Mouse (Mus musculus): ENCODE results near the gene Synrg.
A peak's percentile ranks its signal among the peaks of the same experiment; 100 is the strongest.

The Synrg gene

DNA sequence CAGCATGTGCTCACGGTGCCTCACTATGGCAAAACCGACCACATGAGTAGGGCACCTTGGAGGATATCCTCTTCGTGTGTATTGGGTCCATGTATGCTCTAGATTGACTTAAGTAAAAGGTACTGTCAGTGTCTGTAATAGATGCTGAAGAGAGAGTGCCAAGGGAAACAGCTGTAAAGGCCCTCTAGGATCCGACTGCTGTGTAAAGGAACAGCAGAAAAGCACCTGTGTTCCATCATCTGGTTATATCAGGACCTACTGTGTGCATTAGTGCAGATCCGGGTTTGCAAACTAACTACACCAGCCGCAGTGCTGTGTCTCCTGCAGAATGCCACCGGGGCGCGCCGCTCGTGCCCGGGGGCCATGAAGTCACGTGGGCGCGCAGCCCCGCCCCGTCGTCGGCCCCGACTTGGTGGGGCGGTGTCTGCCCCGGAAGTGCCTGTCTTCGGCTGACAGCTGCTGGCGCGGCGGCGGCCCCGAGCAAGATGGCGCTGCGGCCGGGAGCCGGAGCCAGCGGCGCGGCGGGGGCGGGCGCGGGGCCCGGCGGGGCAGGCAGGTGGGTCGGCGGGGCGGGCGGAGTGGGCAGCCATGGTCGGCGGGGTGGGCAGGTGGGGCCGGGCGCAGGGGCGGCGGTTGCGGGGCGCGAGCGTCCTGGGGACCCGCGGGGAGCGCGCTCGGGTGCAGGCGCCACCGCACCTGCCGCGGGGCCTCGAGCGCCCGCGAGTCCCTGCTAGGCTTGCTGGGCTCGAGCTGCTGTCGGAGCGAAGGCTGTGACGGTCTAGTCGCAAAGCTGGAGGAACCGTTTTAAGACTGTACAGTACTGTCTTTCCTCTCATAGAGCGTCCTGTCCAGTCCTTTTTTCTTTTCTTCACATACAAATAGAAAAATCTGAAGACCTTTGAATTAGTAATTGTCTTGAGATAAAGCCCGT is at the start of gene Synrg:
Synrg (plus strand) TSS at position 438 of the 931 bp plus-strand sequence.
- peak; percentile 93 to 95 for DNase-seq

DNA sequence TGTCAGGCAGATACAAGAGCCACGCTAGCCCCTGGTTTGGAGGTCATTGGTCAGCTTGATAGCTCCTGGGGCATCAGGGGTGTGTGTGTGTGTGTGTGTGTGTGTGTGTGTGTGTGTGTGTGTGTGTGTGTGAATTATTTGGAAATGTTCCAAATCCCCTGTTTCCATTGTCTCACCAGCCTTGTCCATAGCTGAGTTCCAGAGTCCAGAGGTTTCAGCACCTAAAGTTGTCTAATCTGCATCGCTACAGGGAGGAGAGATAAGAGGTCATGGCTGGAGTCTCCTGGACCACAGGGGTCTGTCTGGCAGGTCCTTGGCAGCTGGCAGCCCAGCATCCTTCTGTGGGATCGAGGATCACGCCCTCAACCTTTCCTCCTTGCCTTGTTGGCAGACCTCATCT is 49.7 kb upstream of the Synrg start:
- no peak for DNase-seq

GRCm38 (mm10) chr11:83922600-83922999 is 41.6 kb upstream of the Synrg start:
- DNase-seq = no peak

DNA sequence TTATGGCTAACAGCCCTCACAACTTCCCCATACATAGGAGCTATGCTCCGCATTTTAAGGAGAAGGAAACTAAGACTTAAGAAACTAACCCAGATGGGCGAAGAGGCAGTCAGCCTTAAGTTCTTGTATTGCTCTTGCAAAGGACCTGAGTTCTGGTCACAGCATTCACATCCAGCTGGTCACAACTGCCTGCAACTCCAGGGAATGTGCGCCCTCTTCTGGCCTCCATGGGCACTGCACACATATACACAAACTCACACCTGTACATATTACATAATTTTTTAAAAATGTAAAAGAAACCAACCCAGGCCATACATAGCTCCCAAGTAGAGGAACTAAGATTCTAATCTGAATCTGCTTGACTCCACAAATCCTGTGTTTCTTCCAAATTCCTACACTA is 37.1 kb upstream of the Synrg start:
- DNase-seq = peak in 1 of 2 experiments; percentile 34

- DNase-seq = no peak
These were observed 31.6 kb upstream of the Synrg start for GRCm38 (mm10) chr11:83932506-83933106.

DNA sequence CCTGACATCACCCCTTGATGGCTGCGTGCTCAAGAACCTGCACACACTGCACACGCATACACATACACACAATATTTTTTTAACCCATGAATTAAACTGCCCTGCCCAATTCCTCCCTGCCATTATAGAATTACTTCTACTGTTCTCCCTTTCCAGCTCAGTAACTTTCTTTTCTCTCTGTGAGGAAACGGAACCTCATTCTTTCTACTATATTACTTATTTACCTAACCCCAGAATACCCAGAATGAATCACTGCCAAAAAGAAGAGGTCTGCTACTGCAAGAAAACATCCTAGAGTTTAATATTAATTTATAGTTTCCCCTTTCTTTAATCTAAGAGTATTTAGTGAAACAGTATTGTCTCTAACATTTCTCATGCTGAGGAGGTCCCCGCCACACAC is 30.9 kb upstream of the Synrg start:
- DNase-seq = no peak

- DNase-seq = peak; percentile 68 to 82
These were observed 28.1 kb upstream of the Synrg start for GRCm38 (mm10) chr11:83935986-83936665.

DNA sequence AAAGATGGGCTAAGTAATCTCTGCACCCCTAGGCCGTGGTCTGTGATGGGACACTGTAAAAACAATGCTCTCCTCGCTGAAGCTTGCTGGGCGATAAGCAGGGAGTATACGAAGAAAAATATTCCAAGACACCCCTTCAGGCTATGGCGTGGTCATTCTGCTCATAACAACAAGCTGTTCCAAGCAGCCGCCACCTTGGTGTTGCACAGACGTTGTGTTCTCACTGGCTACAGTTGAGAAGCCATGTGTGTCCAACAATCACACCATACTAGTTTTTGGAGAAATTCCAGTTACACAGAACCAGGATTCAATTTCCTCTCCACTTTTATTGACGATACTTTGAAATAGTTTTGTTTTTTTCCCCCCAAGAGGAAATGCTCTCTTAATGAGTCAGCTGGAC is 25.7 kb upstream of the Synrg start:
- DNase-seq = no peak

DNA sequence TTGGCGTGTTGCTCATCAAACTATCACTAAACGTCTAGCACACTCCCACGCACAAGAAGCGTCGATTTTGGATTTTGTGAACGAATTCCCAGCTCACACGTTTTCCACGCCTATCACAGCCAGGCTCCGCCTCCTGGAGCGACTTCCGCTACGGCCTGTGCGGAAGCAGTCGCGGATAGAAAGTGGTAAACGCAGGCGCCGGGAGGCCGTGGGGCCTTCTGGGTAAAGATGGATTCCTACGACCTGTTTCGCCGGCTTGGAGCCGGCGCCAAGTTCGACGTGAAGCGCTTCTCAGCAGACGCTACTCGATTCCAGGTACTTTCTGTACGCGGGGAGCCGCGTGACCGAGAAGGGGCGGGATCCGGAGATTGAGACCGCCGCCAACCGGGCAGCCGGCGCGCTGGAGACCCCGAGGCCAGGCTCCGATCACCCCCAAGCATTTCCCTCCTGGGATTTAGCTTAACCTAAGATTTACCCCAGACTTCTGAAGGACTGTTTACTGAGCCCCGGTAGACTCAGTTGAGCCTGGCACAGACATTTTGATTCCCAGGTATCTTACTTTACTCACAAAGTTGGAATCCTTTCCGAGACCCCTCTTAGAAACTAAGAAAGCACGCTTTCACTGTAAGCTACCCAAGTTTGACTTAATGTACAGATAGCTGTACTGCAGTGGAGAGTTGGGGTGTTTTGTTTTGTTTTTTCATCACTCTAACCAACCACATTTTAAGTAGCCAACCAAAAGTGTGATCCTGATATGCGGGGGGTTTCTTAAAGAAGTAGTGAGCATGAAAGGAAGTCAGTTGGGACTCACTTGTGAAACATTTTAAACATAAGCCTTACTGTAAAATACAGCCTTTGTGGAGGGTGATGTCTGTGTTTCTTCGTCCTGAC is 22.0 kb upstream of the Synrg start, which contains the start of gene Ddx52:
Ddx52 (plus strand) TSS at position 113 of the 891 bp plus-strand sequence.
- DNase-seq = peak; percentile 91

- DNase-seq = no peak
These were observed 7.4 kb upstream of the Synrg start for GRCm38 (mm10) chr11:83956822-83957221.

- no peak for DNase-seq
These were observed 2.2 kb upstream of the Synrg start for GRCm38 (mm10) chr11:83961983-83962382.

DNA sequence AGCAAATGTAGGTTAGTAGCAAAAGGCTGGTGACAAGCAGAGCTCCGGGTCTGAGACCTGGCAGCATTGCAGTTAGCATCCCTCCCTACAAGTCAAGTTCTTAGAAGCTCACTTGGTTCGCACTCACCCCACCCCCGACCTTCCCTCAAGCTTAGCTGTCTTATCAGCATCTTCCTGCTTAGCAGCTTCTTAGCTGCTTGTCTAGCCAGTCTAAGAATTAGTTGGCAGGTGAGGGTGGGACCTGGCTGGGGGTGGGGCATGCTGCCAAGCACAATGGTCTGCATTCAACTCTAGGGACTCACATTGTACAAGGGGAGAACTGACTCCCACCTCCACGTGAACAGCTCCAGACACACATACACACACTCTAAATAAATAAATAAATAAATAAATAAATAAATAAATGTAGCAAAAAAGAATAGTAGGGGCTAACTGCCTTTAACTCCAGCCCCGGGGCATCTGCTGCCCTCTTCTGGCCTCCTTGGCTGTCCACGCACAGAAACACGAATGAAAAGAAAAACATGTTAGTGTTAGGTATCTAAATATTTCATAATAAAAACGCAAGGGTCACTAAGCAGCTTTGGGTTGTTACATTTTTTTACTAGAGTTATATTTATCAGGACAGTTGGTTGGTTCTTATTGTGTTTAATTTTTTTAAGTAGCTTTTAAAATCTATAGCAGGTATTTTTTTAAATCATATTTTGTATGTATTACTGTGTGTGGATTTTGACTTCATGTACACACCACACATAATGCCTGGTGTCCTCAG is 3.4 kb downstream of the Synrg start:
- peak; percentile 22 to 35 for DNase-seq

DNA sequence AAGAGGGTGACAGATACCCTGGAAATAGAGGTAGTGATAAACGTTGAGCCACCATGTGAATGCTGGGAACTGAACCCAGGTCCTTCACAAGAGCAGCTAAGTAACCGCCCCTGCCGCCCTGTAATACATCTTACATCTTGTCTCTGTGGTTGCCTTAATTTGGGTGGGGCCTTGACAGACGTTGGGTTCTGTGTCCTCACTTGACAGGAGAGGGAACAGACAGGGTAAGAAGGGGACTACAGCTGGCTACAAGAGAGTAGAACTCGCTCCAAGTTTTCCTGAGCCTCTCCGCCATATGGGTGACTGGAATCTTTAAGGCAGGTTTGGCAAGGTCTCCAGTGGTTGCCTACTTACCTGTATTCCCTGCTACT is 4.0 kb downstream of the Synrg start:
- no peak for DNase-seq

DNA sequence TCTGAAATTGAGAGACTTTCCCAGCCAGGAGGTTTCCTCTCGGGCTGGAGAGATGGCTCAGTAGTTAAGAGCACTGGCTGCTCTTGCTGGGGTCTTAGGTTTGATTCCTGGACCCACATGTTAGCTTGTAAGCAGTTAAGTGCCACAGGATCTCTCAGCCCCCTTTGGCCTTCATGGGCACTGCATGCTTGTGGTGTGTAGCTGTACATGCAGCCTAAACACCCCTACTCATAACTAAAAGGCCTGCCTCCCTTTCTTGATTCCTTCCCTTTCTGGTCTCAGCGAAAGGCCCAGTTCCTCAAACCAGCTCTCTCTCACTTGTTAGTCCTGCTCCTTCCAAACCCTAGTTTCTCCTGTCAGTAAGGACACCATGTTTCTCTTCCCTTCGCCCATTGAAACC is 4.8 kb downstream of the Synrg start:
- DNase-seq = no peak

- DNase-seq = no peak
These were observed 10.5 kb downstream of the Synrg start for GRCm38 (mm10) chr11:83974561-83975346.

GRCm38 (mm10) chr11:83975488-83975887 is 11.3 kb downstream of the Synrg start:
- no peak for DNase-seq

DNA sequence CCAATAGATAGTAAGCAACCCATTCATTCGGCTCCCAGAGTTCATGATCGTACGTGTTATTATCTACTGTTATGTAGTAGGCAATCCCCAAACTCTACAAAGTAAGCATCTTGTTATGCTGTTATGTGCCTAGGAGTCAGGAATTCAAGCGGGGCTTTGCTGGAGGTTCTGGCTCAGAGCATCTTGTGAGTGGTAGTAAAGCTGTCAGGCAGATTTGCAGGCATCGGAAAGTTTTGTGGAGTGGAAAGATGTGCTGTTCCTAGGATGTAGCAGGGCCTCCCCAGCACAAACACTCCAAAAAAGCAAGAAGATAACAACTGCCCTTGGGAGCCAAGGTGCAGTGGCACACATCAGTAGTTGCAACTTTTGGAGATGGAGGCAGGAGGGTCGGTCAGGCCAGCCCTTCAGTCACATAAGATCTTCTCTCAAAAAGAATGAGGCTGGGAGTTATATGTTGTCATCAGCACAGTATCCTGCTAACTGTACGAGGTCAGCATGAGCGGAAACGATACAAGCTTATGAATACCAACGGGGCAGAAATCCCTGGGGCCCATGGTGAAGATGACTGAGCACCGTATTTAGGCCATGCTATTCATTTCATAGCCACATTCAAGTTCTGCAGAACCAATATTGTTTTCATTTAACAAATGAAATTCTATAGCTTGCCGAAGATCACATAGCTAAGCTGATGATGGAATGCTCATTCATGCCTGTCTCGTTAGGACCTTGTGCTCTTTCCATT is 12.2 kb downstream of the Synrg start:
- DNase-seq = no peak

GRCm38 (mm10) chr11:83977810-83978209 is 13.6 kb downstream of the Synrg start:
- DNase-seq = no peak

DNA sequence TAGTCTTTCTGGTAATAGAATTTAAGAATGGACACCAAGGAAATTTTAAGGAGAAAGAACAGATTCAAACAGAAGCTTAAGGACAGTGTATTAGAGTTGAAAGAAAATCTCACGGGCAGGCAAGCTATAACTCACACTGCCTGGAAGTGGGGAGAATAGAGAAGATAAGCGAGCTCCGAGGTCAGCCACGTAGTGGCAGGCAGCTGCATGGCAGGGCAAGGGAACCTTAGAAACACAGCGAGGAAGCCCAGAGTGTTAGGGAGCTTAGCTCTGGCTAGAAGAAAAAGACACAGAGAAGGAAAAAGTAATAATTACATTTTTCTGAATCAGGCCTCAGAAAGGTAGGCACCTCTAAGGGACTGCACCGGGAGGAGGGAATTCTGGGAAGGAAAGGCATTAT is 15.8 kb downstream of the Synrg start:
- DNase-seq = no peak

GRCm38 (mm10) chr11:83981338-83981737 is 17.1 kb downstream of the Synrg start:
- no peak for DNase-seq
